Mouse (Mus musculus) kidney, adult 2 months (tissue): ENCODE data around the gene Pdgfa.
A peak's percentile ranks its signal among the peaks of the same experiment; 100 is the strongest.

ENCODE experiments used
- CTCF ChIP-seq: fragments of 200-500 bp; conservative IDR thresholded peaks from 2 replicates; pipeline ENCODE4 v1.5.1; 2011; ENCODE audit warnings: low read depth, mild to moderate bottlenecking, control low read depth, low read length, moderate library complexity, mixed read lengths; ENCODE audit not compliant: insufficient read depth, insufficient read length
- POLR2A ChIP-seq: fragments of 200-500 bp; IDR thresholded peaks from one replicate; pipeline ENCODE4 v1.6.1; 2011; ENCODE audit warnings: low read depth, low read length, control low read depth

GRCm38 (mm10) chr5:139007141-139007775, 10.1 kb upstream of the Pdgfa start:
- TF ChIP-seq POLR2A (no peak), CTCF (peak; percentile 83)
